Mouse (Mus musculus) hindbrain, postnatal 0 days (tissue): ENCODE results near the gene Efnb1. TPM values are rescaled to one million over a fixed set of nuclear protein-coding genes. Genes with fewer than 3 reads are reported as not detected.

ENCODE experiments used
- ATAC-seq: fragments of 200-750 bp; cut with Nextera tagmentation; 2 replicates; pipeline ENCODE4 v1.8.0; 2017; ENCODE audit warnings: mild to moderate bottlenecking, moderate TSS enrichment, moderate library complexity
- DNase-seq: peaks from one replicate; pipeline ENCODE4 v3.0.0-alpha.2; 2015; ENCODE audit warnings: low spot score
- H3K27ac ChIP-seq: fragments of 300-500 bp; sonication (generic); 2 replicates; pipeline ENCODE4 v1.5.1; 2014; ENCODE audit warnings: mild to moderate bottlenecking
- H3K27me3 ChIP-seq: fragments of 300-500 bp; sonication (generic); 2 replicates; pipeline ENCODE4 v1.6.1; 2014; ENCODE audit warnings: low read length, mixed read lengths; ENCODE audit not compliant: insufficient read depth
- H3K36me3 ChIP-seq: fragments of 300-500 bp; sonication (generic); 2 replicates; pipeline ENCODE4 v1.6.1; 2014; ENCODE audit warnings: low read length, mixed read lengths; ENCODE audit not compliant: insufficient read depth
- H3K4me1 ChIP-seq: fragments of 300-500 bp; sonication (generic); 2 replicates; pipeline ENCODE4 v1.6.1; 2014; ENCODE audit warnings: antibody characterized with exemption, low read length, mixed read lengths; ENCODE audit not compliant: insufficient read depth
- H3K4me2 ChIP-seq: fragments of 300-500 bp; sonication (generic); 2 replicates; pipeline ENCODE4 v1.6.1; 2014; ENCODE audit warnings: low read depth, mild to moderate bottlenecking, low read length, moderate library complexity, mixed read lengths
- H3K4me3 ChIP-seq: fragments of 300-500 bp; sonication (generic); 2 replicates; pipeline ENCODE4 v1.5.1; 2014; ENCODE audit warnings: low read length
- H3K9ac ChIP-seq: fragments of 300-500 bp; sonication (generic); replicated peaks from 2 replicates; pipeline ENCODE4 v1.6.1; 2014; ENCODE audit warnings: mild to moderate bottlenecking, low read length, moderate library complexity, mixed read lengths
- H3K9me3 ChIP-seq: fragments of 300-500 bp; sonication (generic); 2 replicates; pipeline ENCODE4 v1.6.1; 2016; ENCODE audit warnings: low read length, mixed read lengths
- CTCF ChIP-seq: IDR thresholded peaks from 2 replicates; pipeline ENCODE4 v1.5.1; 2016; ENCODE audit warnings: antibody characterized with exemption, control low read depth, low read depth
- WGBS: fragments of 180-500 bp; shearing (Covaris S2); extraction: QIAGEN DNeasy Blood & Tissue Kit; methylation state at CpG from one replicate; pipeline ENCODE4 v1.1.7; 2014; 5-methylcytosine and 5-hydroxymethylcytosine counted together
- polyA plus RNA-seq: library from polyadenylated mRNA; unstranded; fragments of >200 nt; fragmentation: Nextera tagmentation; extraction: Ambion mirVana; gene quantifications from 2 replicates; pipeline ENCODE4 v1.2.1, GENCODE M21; 2015
- total RNA-seq: library from RNA; depleted of rRNA; stranded (reverse); fragments of >200 nt; gene quantifications from 2 replicates; pipeline ENCODE4 v1.2.3, GENCODE M21; 2014

Gene Efnb1
- total and polyA plus RNA-seq, 2 experiments from 2014 or later, result 15.3 to 30.1 TPM

- no peak overlapping the region for H3K4me2 ChIP-seq
- H3K27ac ChIP-seq, result no peak overlapping the region
- no peaks in the 10 kb centered on the region for H3K4me1 ChIP-seq
- 56% methylated on average over 7 of the region's 7 CpGs for WGBS
- no peaks in the 10 kb centered on the region; the same call in 1 of the 2 replicates for H3K27me3 ChIP-seq
- H3K9me3 ChIP-seq, result no peaks in the 10 kb centered on the region
- H3K4me3 ChIP-seq, result no peak overlapping the region
- DNase-seq (peak; percentile 6), ATAC-seq (no peak)
- no peaks in the 10 kb centered on the region for H3K36me3 ChIP-seq
- no peak for TF ChIP-seq CTCF
- H3K9ac ChIP-seq, result no peak overlapping the region
Measured at GRCm38 (mm10) chrX:99167550-99167949, 31.6 kb downstream of the Efnb1 start.

GRCm38 (mm10) chrX:99172301-99172700, 36.4 kb downstream of the Efnb1 start:
- DNase-seq, result no peak
- ATAC-seq, result no peak
- Histone ChIP-seq H3K27ac (no peak overlapping the region), H3K36me3 (no peaks in the 10 kb centered on the region), H3K9me3 (no peaks in the 10 kb centered on the region), H3K27me3 (no peaks in the 10 kb centered on the region), H3K4me2 (no peak overlapping the region), H3K4me1 (no peaks in the 10 kb centered on the region), H3K4me3 (no peak overlapping the region), H3K9ac (no peak overlapping the region)
- 56% methylated on average over 5 of the region's 5 CpGs for WGBS
- TF ChIP-seq CTCF, result no peak

- Histone ChIP-seq H3K4me2 (no peak overlapping the region), H3K4me1 (no peaks in the 10 kb centered on the region), H3K27ac (no peak overlapping the region), H3K9ac (no peak overlapping the region), H3K4me3 (no peak overlapping the region), H3K36me3 (no peaks in the 10 kb centered on the region), H3K9me3 (no peaks in the 10 kb centered on the region), H3K27me3 (no peaks in the 10 kb centered on the region)
- DNase-seq (no peak), ATAC-seq (no peak)
- TF ChIP-seq CTCF, result no peak
- WGBS, result 66% methylated on average over 9 of the region's 9 CpGs
Measured at GRCm38 (mm10) chrX:99185081-99185596, 49.2 kb downstream of the Efnb1 start.

- no peak for ATAC-seq
- H3K27ac ChIP-seq, result no peak overlapping the region
- H3K9ac ChIP-seq, result no peak overlapping the region
- H3K9me3 ChIP-seq, result no peaks in the 10 kb centered on the region
- no peak for TF ChIP-seq CTCF
- no peak for DNase-seq
- no peaks in the 10 kb centered on the region for H3K36me3 ChIP-seq
- no peaks in the 10 kb centered on the region for H3K27me3 ChIP-seq
- H3K4me3 ChIP-seq, result no peak overlapping the region
- no peaks in the 10 kb centered on the region for H3K4me1 ChIP-seq
- no peak overlapping the region for H3K4me2 ChIP-seq
- WGBS, result 46% methylated on average over 10 of the region's 10 CpGs
Measured at GRCm38 (mm10) chrX:99186497-99187435, 50.8 kb downstream of the Efnb1 start.

- DNase-seq (no peak), ATAC-seq (no peak)
- H3K4me2 ChIP-seq, result no peak overlapping the region
- no peaks in the 10 kb centered on the region for H3K4me1 ChIP-seq
- no peaks in the 10 kb centered on the region for H3K36me3 ChIP-seq
- TF ChIP-seq CTCF, result no peak
- H3K4me3 ChIP-seq, result no peak overlapping the region
- H3K9me3 ChIP-seq, result no peaks in the 10 kb centered on the region
- H3K27me3 ChIP-seq, result no peaks in the 10 kb centered on the region
- H3K9ac ChIP-seq, result no peak overlapping the region
- whole genome bisulfite sequencing, result 73% methylated on average over 10 of the region's 10 CpGs
- no peak overlapping the region for H3K27ac ChIP-seq
Measured at GRCm38 (mm10) chrX:99191441-99192087, 55.6 kb downstream of the Efnb1 start.

- ATAC-seq (no peak), DNase-seq (no peak)
- H3K4me3 ChIP-seq, result no peak overlapping the region
- TF ChIP-seq CTCF, result no peak
- H3K36me3 ChIP-seq, result no peaks in the 10 kb centered on the region
- WGBS, result 48% methylated on average over 9 of the region's 9 CpGs
- no peaks in the 10 kb centered on the region for H3K9me3 ChIP-seq
- no peak overlapping the region for H3K27ac ChIP-seq
- no peak overlapping the region for H3K4me2 ChIP-seq
- no peak overlapping the region for H3K9ac ChIP-seq
- no peaks in the 10 kb centered on the region for H3K27me3 ChIP-seq
- no peaks in the 10 kb centered on the region for H3K4me1 ChIP-seq
Measured at GRCm38 (mm10) chrX:99196910-99197309, 61.0 kb downstream of the Efnb1 start.
